Mouse (Mus musculus) hindbrain, postnatal 0 days (tissue): ENCODE measurements around the gene Ppt2. TPM values are rescaled to one million over a fixed set of nuclear protein-coding genes. Genes with fewer than 3 reads are reported as not detected.

Source experiments
- ATAC-seq: fragments of 200-750 bp; cut with Nextera tagmentation; 2 replicates; pipeline ENCODE4 v1.8.0; 2017; ENCODE audit warnings: mild to moderate bottlenecking, moderate TSS enrichment, moderate library complexity
- DNase-seq: peaks from one replicate; pipeline ENCODE4 v3.0.0-alpha.2; 2015; ENCODE audit warnings: low spot score
- H3K27ac ChIP-seq: fragments of 300-500 bp; sonication (generic); 2 replicates; pipeline ENCODE4 v1.5.1; 2014; ENCODE audit warnings: mild to moderate bottlenecking
- H3K27me3 ChIP-seq: fragments of 300-500 bp; sonication (generic); 2 replicates; pipeline ENCODE4 v1.6.1; 2014; ENCODE audit warnings: low read length, mixed read lengths; ENCODE audit not compliant: insufficient read depth
- H3K36me3 ChIP-seq: fragments of 300-500 bp; sonication (generic); 2 replicates; pipeline ENCODE4 v1.6.1; 2014; ENCODE audit warnings: low read length, mixed read lengths; ENCODE audit not compliant: insufficient read depth
- H3K4me1 ChIP-seq: fragments of 300-500 bp; sonication (generic); 2 replicates; pipeline ENCODE4 v1.6.1; 2014; ENCODE audit warnings: antibody characterized with exemption, low read length, mixed read lengths; ENCODE audit not compliant: insufficient read depth
- H3K4me2 ChIP-seq: fragments of 300-500 bp; sonication (generic); 2 replicates; pipeline ENCODE4 v1.6.1; 2014; ENCODE audit warnings: low read depth, mild to moderate bottlenecking, low read length, moderate library complexity, mixed read lengths
- H3K4me3 ChIP-seq: fragments of 300-500 bp; sonication (generic); 2 replicates; pipeline ENCODE4 v1.5.1; 2014; ENCODE audit warnings: low read length
- H3K9ac ChIP-seq: fragments of 300-500 bp; sonication (generic); replicated peaks from 2 replicates; pipeline ENCODE4 v1.6.1; 2014; ENCODE audit warnings: mild to moderate bottlenecking, low read length, moderate library complexity, mixed read lengths
- H3K9me3 ChIP-seq: fragments of 300-500 bp; sonication (generic); 2 replicates; pipeline ENCODE4 v1.6.1; 2016; ENCODE audit warnings: low read length, mixed read lengths
- CTCF ChIP-seq: IDR thresholded peaks from 2 replicates; pipeline ENCODE4 v1.5.1; 2016; ENCODE audit warnings: antibody characterized with exemption, control low read depth, low read depth
- WGBS: fragments of 180-500 bp; shearing (Covaris S2); extraction: QIAGEN DNeasy Blood & Tissue Kit; methylation state at CpG from one replicate; pipeline ENCODE4 v1.1.7; 2014; 5-methylcytosine and 5-hydroxymethylcytosine counted together
- polyA plus RNA-seq: library from polyadenylated mRNA; unstranded; fragments of >200 nt; fragmentation: Nextera tagmentation; extraction: Ambion mirVana; gene quantifications from 2 replicates; pipeline ENCODE4 v1.2.1, GENCODE M21; 2015
- total RNA-seq: library from RNA; depleted of rRNA; stranded (reverse); fragments of >200 nt; gene quantifications from 2 replicates; pipeline ENCODE4 v1.2.3, GENCODE M21; 2014

Gene Ppt2
- total and polyA plus RNA-seq, 2 experiments from 2014 or later = 20.0 to 33.6 TPM

DNA sequence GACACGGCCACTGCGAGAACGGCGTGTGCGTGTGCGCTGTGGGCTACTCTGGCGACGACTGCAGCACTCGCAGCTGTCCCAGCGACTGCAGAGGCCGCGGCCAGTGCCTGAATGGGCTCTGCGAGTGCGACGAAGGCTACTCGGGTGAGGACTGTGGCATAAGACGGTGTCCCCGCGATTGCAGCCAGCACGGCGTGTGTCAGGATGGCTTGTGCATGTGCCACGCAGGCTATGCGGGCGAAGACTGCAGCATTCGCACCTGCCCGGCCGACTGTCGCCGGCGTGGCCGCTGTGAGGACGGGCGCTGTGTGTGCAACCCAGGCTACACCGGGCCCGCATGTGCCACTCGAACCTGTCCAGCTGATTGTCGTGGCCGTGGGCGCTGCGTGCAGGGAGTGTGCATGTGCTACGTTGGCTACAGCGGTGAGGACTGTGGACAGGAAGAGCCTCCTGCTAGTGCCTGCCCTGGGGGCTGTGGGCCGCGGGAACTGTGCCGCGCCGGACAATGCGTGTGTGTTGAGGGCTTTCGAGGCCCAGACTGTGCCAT is 44.0 kb upstream of the Ppt2 start:
- no peak for TF ChIP-seq CTCF
- Histone ChIP-seq H3K36me3 (no peaks in the 10 kb centered on the region), H3K4me1 (peaks cover 8% of the 10 kb centered on the region; the same call in 1 of the 2 replicates), H3K4me3 (peak overlapping the region; percentile 33), H3K4me2 (peak overlapping the region; percentile 52), H3K9me3 (no peaks in the 10 kb centered on the region), H3K9ac (no peak overlapping the region), H3K27ac (no peak overlapping the region), H3K27me3 (peaks cover 31% of the 10 kb centered on the region)
- 30% methylated on average over 49 of the region's 49 CpGs for WGBS
- 0 out of 2 replicates have a peak, but pooled peaks have one; percentile 34 for ATAC-seq
- DNase-seq = no peak

DNA sequence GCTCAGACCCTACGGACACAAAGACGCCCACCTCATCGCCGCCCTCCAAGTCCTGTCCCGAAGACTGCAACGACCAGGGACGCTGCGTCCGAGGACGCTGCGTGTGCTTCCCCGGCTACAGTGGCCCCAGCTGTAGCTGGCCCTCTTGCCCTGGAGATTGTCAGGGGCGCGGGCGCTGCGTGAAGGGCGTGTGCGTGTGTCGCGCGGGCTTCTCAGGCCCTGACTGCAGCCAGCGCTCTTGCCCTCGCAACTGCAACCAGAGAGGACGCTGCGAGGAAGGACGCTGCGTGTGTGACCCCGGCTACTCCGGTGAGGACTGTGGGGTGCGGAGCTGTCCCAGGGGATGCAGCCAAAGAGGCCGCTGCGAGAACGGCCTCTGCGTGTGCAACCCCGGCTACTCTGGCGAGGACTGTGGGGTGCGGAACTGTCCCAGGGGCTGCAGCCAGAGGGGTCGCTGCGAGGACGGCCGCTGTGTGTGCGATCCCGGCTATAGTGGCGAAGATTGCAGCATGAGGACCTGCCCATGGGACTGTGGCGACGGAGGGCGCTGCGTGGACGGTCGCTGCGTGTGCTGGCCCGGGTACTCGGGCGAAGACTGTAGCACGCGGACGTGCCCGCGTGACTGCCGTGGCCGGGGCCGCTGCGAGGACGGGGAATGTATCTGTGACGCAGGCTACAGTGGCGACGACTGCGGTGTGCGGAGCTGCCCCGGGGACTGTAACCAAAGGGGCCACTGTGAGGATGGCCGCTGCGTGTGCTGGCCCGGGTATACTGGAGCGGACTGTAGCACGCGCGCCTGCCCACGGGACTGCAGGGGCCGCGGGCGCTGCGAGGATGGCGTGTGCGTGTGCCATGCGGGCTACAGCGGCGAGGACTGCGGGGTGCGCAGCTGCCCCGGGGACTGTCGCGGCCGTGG is 43.1 kb upstream of the Ppt2 start:
- DNase-seq (peak; percentile 13), ATAC-seq (peak; percentile 52; the same call in 1 of the 2 replicates)
- Histone ChIP-seq H3K36me3 (no peaks in the 10 kb centered on the region), H3K27me3 (peaks cover 31% of the 10 kb centered on the region), H3K9ac (peak overlapping the region; percentile 37; the same call in 1 of the 2 replicates), H3K27ac (no peak overlapping the region), H3K4me2 (peak overlapping the region; percentile 52), H3K9me3 (no peaks in the 10 kb centered on the region), H3K4me3 (peak overlapping the region; percentile 33), H3K4me1 (peaks cover 8% of the 10 kb centered on the region; the same call in 1 of the 2 replicates)
- peak; percentile 33; the same call in 1 of the 2 replicates for TF ChIP-seq CTCF
- 8% methylated on average over 90 of the region's 93 CpGs for WGBS

DNA sequence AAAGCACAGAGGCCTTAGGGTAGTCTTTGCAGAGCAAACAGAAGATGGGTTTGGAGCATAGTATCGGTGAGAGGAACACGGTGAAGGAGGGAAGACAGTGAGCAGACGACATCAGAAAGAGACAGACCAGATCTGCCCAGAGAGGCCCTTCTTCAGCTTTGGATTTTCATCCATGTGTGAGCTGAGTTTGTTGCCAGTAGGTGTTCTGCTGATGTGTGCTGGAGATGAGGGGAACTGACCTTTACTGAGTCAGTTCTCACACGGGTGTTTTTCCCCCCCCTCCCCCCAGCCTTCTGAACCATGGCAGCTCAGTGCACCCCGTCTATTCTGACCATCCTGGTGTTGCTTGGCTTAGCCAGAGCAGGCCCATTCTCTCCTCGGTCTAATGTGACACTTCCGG is 41.9 kb upstream of the Ppt2 start, which contains the start of gene Tnxb:
Tnxb (plus strand) TSS at position 301 of the 400 bp plus-strand sequence.
- Histone ChIP-seq H3K9ac (peak within 1 kb of the TSS; percentile 37; the same call in 1 of the 2 replicates), H3K27ac (no peak within 1 kb of the TSS), H3K4me3 (peak within 1 kb of the TSS; percentile 33), H3K9me3 (no peaks in the 10 kb centered on the region), H3K4me1 (peaks cover 8% of the 10 kb centered on the region; the same call in 1 of the 2 replicates), H3K36me3 (no peaks in the 10 kb centered on the region), H3K4me2 (peak within 1 kb of the TSS; percentile 52), H3K27me3 (peaks cover 31% of the 10 kb centered on the region)
- TF ChIP-seq CTCF = no peak
- no peak for ATAC-seq
- DNase-seq = no peak
- WGBS = 65% methylated on average over 7 of the region's 7 CpGs

DNA sequence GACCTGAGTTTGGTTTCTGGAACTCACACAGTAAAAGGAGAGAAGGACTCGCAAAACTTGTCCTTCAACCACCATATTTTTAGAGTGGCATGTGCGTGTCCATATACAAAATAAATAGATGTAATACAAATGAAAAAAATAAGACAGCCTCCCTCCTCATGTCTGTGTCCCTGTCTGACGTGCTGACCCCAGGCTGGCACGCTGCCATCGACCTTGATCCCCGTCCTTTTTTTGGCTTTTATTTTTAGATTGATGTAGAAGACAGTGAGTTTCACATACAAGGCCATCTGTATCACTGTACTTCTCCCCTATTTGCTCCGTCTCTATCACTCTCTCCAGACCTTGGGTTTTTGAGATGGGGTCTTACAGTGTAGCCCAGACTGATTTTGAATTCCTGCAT is 36.2 kb upstream of the Ppt2 start:
- WGBS = 75% methylated on average over 7 of the region's 7 CpGs
- ATAC-seq (no peak), DNase-seq (no peak)
- Histone ChIP-seq H3K36me3 (no peaks in the 10 kb centered on the region), H3K9ac (no peak overlapping the region), H3K27me3 (peaks cover 9% of the 10 kb centered on the region; the same call in 1 of the 2 replicates), H3K27ac (no peak overlapping the region), H3K4me1 (no peaks in the 10 kb centered on the region; the same call in 1 of the 2 replicates), H3K4me2 (no peak overlapping the region), H3K9me3 (no peaks in the 10 kb centered on the region), H3K4me3 (no peak overlapping the region)
- TF ChIP-seq CTCF = no peak

GRCm38 (mm10) chr17:34663558-34663957 is 35.2 kb upstream of the Ppt2 start:
- ATAC-seq (no peak), DNase-seq (no peak)
- no peak overlapping the region for H3K4me3 ChIP-seq
- peaks cover 5% of the 10 kb centered on the region; the same call in 1 of the 2 replicates for H3K27me3 ChIP-seq
- no peaks in the 10 kb centered on the region for H3K36me3 ChIP-seq
- no peak overlapping the region for H3K27ac ChIP-seq
- no peak overlapping the region for H3K4me2 ChIP-seq
- no peak overlapping the region for H3K9ac ChIP-seq
- no peaks in the 10 kb centered on the region; the same call in 1 of the 2 replicates for H3K4me1 ChIP-seq
- TF ChIP-seq CTCF = no peak
- WGBS = 32% methylated on average over 1 of the region's 1 CpGs
- no peaks in the 10 kb centered on the region for H3K9me3 ChIP-seq

- Histone ChIP-seq H3K9me3 (no peaks in the 10 kb centered on the region), H3K27ac (no peak overlapping the region), H3K36me3 (no peaks in the 10 kb centered on the region), H3K4me2 (no peak overlapping the region), H3K4me1 (no peaks in the 10 kb centered on the region; the same call in 1 of the 2 replicates), H3K27me3 (peaks cover 5% of the 10 kb centered on the region; the same call in 1 of the 2 replicates), H3K4me3 (no peak overlapping the region), H3K9ac (no peak overlapping the region)
- 82% methylated on average over 8 of the region's 8 CpGs for whole genome bisulfite sequencing
- ATAC-seq = no peak
- no peak for TF ChIP-seq CTCF
- DNase-seq = no peak
These were observed 34.7 kb upstream of the Ppt2 start for GRCm38 (mm10) chr17:34662978-34663377.
